Mouse (Mus musculus) midbrain, postnatal 0 days (tissue): ENCODE measurements at regions not wholly inside any gene's neighbourhood (a gene's known extent, or its start where the extent isn't known, plus 50 kb on each side); places are given as distances from the start of the nearest gene placed in this dataset.

Experiments used
- ATAC-seq: fragments of 200-750 bp; cut with Nextera tagmentation; 2 replicates; pipeline ENCODE4 v1.8.0; 2017; ENCODE audit warnings: moderate number of reproducible peaks, mild to moderate bottlenecking, moderate TSS enrichment, moderate library complexity; ENCODE audit not compliant: low FRiP score
- DNase-seq: peaks from one replicate; pipeline ENCODE4 v3.0.0-alpha.2; 2015; ENCODE audit warnings: low spot score
- H3K27ac ChIP-seq: fragments of 300-500 bp; sonication (generic); 2 replicates; pipeline ENCODE4 v1.5.1; 2014; ENCODE audit warnings: low read depth, mild to moderate bottlenecking, low read length, mixed read lengths
- H3K27me3 ChIP-seq: fragments of 300-500 bp; sonication (generic); 2 replicates; pipeline ENCODE4 v1.6.1; 2014; ENCODE audit warnings: low read length, control low read depth, mixed read lengths; ENCODE audit not compliant: insufficient read depth
- H3K36me3 ChIP-seq: fragments of 300-500 bp; sonication (generic); 2 replicates; pipeline ENCODE4 v1.6.1; 2014; ENCODE audit warnings: low read length, control low read depth, mixed read lengths; ENCODE audit not compliant: insufficient read depth
- H3K4me1 ChIP-seq: fragments of 300-500 bp; sonication (generic); 2 replicates; pipeline ENCODE4 v1.6.1; 2014; ENCODE audit warnings: mild to moderate bottlenecking, control low read depth, antibody characterized with exemption, low read length, mixed read lengths; ENCODE audit not compliant: insufficient read depth
- H3K4me2 ChIP-seq: fragments of 300-500 bp; sonication (generic); 2 replicates; pipeline ENCODE4 v1.6.1; 2014; ENCODE audit warnings: low read depth, mild to moderate bottlenecking, low read length, mixed read lengths; ENCODE audit not compliant: poor library complexity, severe bottlenecking
- H3K4me3 ChIP-seq: fragments of 300-500 bp; sonication (generic); 2 replicates; pipeline ENCODE4 v1.5.1; 2014; ENCODE audit warnings: low read depth, mild to moderate bottlenecking, low read length, moderate library complexity
- H3K9ac ChIP-seq: fragments of 300-500 bp; sonication (generic); replicated peaks from 2 replicates; pipeline ENCODE4 v1.6.1; 2014; ENCODE audit warnings: mild to moderate bottlenecking, low read length, moderate library complexity, mixed read lengths; ENCODE audit not compliant: poor library complexity, severe bottlenecking
- H3K9me3 ChIP-seq: fragments of 300-500 bp; sonication (generic); 2 replicates; pipeline ENCODE4 v1.6.1; 2016; ENCODE audit warnings: low read length, control low read depth
- CTCF ChIP-seq: IDR thresholded peaks from 2 replicates; pipeline ENCODE4 v1.5.1; 2016; ENCODE audit warnings: antibody characterized with exemption, mild to moderate bottlenecking
- WGBS: fragments of 180-500 bp; shearing (Covaris S2); extraction: QIAGEN DNeasy Blood & Tissue Kit; methylation state at CpG from one replicate; pipeline ENCODE4 v1.1.7; 2014; 5-methylcytosine and 5-hydroxymethylcytosine counted together

GRCm38 (mm10) chrX:11239066-11239465 is 60.0 kb upstream of the H2al1a start:
- no peaks in the 10 kb centered on the region; the same call in 1 of the 2 replicates for H3K4me1 ChIP-seq
- TF ChIP-seq CTCF: no peak
- ATAC-seq: no peak
- WGBS: 84% methylated on average over 1 of the region's 1 CpGs
- no peak overlapping the region for H3K9ac ChIP-seq
- H3K27me3 ChIP-seq: no peaks in the 10 kb centered on the region
- H3K36me3 ChIP-seq: no peaks in the 10 kb centered on the region
- no peaks in the 10 kb centered on the region for H3K9me3 ChIP-seq
- DNase-seq: no peak
- no peak overlapping the region for H3K4me2 ChIP-seq
- H3K27ac ChIP-seq: no peak overlapping the region
- H3K4me3 ChIP-seq: no peak overlapping the region

DNA sequence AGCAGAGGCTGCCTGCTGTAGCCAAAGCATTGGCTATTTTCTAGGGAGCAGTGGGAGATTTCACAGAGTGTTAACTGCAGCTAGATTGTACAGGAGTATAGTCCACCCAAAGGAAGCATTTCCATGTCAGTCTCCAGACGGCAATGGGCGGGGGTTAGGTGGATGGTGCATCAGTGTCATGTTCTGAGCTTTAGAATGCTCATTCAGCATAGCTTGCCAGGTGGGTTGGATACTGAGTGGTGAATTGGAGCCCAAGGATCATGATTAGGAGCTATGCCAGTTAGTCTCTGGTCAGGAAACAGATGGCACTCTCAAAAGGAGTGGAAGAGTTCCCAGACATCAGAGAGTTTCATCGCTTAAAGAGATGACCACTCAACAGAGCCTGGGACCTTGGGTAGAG is 53.5 kb upstream of the H2al1a start:
- Histone ChIP-seq H3K9ac (no peak overlapping the region), H3K4me2 (no peak overlapping the region), H3K36me3 (no peaks in the 10 kb centered on the region), H3K27ac (no peak overlapping the region), H3K4me1 (no peaks in the 10 kb centered on the region; the same call in 1 of the 2 replicates), H3K9me3 (no peaks in the 10 kb centered on the region), H3K27me3 (no peaks in the 10 kb centered on the region), H3K4me3 (no peak overlapping the region)
- no peak for ATAC-seq
- peak; percentile 12 for DNase-seq
- 88% methylated on average over 3 of the region's 3 CpGs for WGBS
- no peak for TF ChIP-seq CTCF
